Mouse (Mus musculus) thymus, postnatal 36 days (tissue): Measurements from ENCODE around the gene Fars2.

Experiments
- DNase-seq, 2 experiments: peaks; one replicate each; pipeline ENCODE4 v3.0.0; 2022; ENCODE audit warnings: mixed read lengths in 2 of 2

Fars2 gene

GRCm38 (mm10) chr13:36750056-36750455 is 632.8 kb downstream of the Fars2 start:
- DNase-seq: no peak

GRCm38 (mm10) chr13:36751861-36752260 is 634.6 kb downstream of the Fars2 start:
- DNase-seq: no peak

GRCm38 (mm10) chr13:36766801-36767200 is 649.6 kb downstream of the Fars2 start:
- no peak for DNase-seq
